Mouse (Mus musculus): ENCODE data around the gene Gm8005. TPM values are rescaled to one million over a fixed set of nuclear protein-coding genes. Genes with fewer than 3 reads are reported as not detected.
"Not testable (repeated sequence)": the region's sequence is repeated elsewhere in the genome, so short reads cannot be mapped to it uniquely, and the experiment has no call there.

Gene Gm8005
- total RNA-seq (2021), result not detected
- long read RNA-seq, experiment 1, result 0 reads
- long read RNA-seq, experiment 2, result 0 reads

- intact Hi-C loops (cut with DNase I); H3K27ac ChIP-seq; DNase-seq; H3K4me3 ChIP-seq: not testable (repeated sequence)
These were observed at the start of gene Gm8005 for GRCm38 (mm10) chr14:42439573-42439972. Gm8005 (minus strand) TSS chr14:42439673.

GRCm38 (mm10) chr14:42463581-42463980 lies 24.1 kb upstream of the Gm8005 start, which contains the start of gene Gm8011:
Gm8011 (plus strand) TSS chr14:42463881.
- H3K4me3 ChIP-seq; intact Hi-C loops (cut with DNase I); H3K27ac ChIP-seq; DNase-seq: not testable (repeated sequence)

Other genes with a start within 250 kb of the Gm8005 start
- not detected for gene Gm3573, start 248.9 kb downstream of the Gm8005 start, total RNA-seq (2021)
- not detected for gene Gm17026, start 179.6 kb downstream of the Gm8005 start, total RNA-seq (2021)
- not detected for gene Gm9611, start 142.3 kb downstream of the Gm8005 start, total RNA-seq (2021)
- not detected for gene Gm7995, start 129.5 kb downstream of the Gm8005 start, total RNA-seq (2021)
- not detected for gene Gm8011, start 24.2 kb upstream of the Gm8005 start, total RNA-seq (2021)
- not detected for gene Gm8020, start 62.7 kb upstream of the Gm8005 start, total RNA-seq (2021)
- not detected for gene Gm8024, start 84.6 kb upstream of the Gm8005 start, total RNA-seq (2021)
- not detected for gene Gm17124, start 160.2 kb upstream of the Gm8005 start, total RNA-seq (2021)
- gene Gm3633, start 202.2 kb upstream of the Gm8005 start, total RNA-seq (2021), result not detected
- not detected for gene Gm10378, start 216.3 kb upstream of the Gm8005 start, total RNA-seq (2021)

Data from gastrocnemius, adult 2 months (tissue).